Mouse (Mus musculus) kidney, adult 2 months (tissue): ENCODE measurements at regions not wholly inside any gene's neighbourhood (a gene's known extent, or its start where the extent isn't known, plus 50 kb on each side); places are given as distances from the start of the nearest gene placed in this dataset.

Experiments used
- DNase-seq: peaks from one replicate; pipeline ENCODE4 v3.0.0; 2021
- H3K27ac ChIP-seq: fragments of 200-500 bp; 2 replicates; pipeline ENCODE4 v1.5.1; 2012; ENCODE audit warnings: low read depth, low read length, control low read depth, inconsistent platforms; ENCODE audit not compliant: insufficient read depth
- H3K27me3 ChIP-seq: fragments of 200-500 bp; replicated peaks from 2 replicates; pipeline ENCODE4 v1.6.1; 2012; ENCODE audit warnings: mild to moderate bottlenecking, moderate library complexity, low read length, inconsistent platforms; ENCODE audit not compliant: control insufficient read depth, insufficient read depth
- H3K36me3 ChIP-seq: fragments of 200-500 bp; 2 replicates; pipeline ENCODE4 v1.6.1; 2012; ENCODE audit warnings: mild to moderate bottlenecking, moderate library complexity, low read length, inconsistent platforms; ENCODE audit not compliant: control insufficient read depth, insufficient read depth
- H3K4me1 ChIP-seq: fragments of 200-500 bp; 2 replicates; pipeline ENCODE4 v1.6.1; 2011; ENCODE audit warnings: low read length; ENCODE audit not compliant: control insufficient read depth, insufficient read depth
- H3K4me3 ChIP-seq: fragments of 200-500 bp; 2 replicates; pipeline ENCODE4 v1.5.1; 2011; ENCODE audit warnings: mild to moderate bottlenecking, low read depth, low read length, control low read depth; ENCODE audit not compliant: insufficient read depth
- CTCF ChIP-seq: fragments of 200-500 bp; conservative IDR thresholded peaks from 2 replicates; pipeline ENCODE4 v1.5.1; 2011; ENCODE audit warnings: low read depth, mild to moderate bottlenecking, control low read depth, low read length, moderate library complexity, mixed read lengths; ENCODE audit not compliant: insufficient read depth, insufficient read length
- POLR2A ChIP-seq: fragments of 200-500 bp; IDR thresholded peaks from one replicate; pipeline ENCODE4 v1.6.1; 2011; ENCODE audit warnings: low read depth, low read length, control low read depth
- WGBS: fragments of 180-500 bp; shearing (Covaris S2); methylation state at CpG from one replicate; pipeline ENCODE4 v1.1.7; 2018; 5-methylcytosine and 5-hydroxymethylcytosine counted together

DNA sequence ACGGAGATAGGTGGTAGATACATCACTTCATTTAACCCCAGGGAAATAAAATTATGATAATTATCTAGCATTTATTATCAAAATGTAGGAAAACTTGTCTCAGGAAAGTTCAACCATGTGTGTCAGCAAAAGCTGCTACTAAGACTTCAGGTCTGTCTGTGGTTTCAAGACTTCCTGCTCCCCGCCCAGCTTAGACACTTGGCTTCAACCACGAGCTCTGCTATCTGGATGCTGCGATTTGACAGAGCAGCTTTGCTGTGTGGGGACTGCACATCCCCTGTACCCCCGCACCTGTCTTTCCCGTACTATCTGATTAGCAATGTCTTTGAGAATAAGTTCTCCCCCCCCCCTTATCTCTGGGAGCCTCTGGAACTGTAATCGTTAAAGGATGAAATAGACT is 176.0 kb upstream of the Gk2 start:
- TF ChIP-seq POLR2A (no peak), CTCF (no peak)
- 82% methylated on average over 7 of the region's 7 CpGs for WGBS
- no peak for DNase-seq

DNA sequence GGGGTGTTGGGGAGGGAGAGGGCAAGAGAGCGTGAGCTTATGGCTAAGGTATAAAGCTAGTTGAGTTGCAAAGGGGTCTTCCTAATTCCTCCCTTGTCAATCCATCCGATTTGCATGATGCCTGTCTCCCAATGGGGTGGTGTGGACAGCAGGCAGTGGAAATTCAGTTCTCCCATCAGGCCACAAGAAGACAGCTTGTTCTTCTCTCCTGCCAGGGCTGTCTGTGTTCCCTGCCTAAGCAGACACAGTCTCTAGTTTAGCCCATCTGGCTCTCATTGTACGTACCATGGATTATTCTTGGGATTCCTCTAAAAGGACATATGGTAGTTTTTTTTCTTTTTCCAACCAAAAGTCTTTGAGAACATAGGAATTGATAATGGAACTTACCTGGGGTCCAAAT is 168.4 kb upstream of the Gk2 start:
- TF ChIP-seq CTCF: no peak
- TF ChIP-seq POLR2A: no peak
- H3K4me3 ChIP-seq: no peak overlapping the region
- no peaks in the 10 kb centered on the region for H3K4me1 ChIP-seq
- no peaks in the 10 kb centered on the region for H3K27me3 ChIP-seq
- DNase-seq: no peak
- H3K36me3 ChIP-seq: no peaks in the 10 kb centered on the region
- H3K27ac ChIP-seq: no peak overlapping the region
- 94% methylated on average over 3 of the region's 3 CpGs for WGBS

More for the DNA sequence above, 176.0 kb upstream of the Gk2 start:
- H3K36me3 ChIP-seq: no peaks in the 10 kb centered on the region
- H3K4me3 ChIP-seq: no peak overlapping the region
- no peaks in the 10 kb centered on the region for H3K4me1 ChIP-seq
- no peaks in the 10 kb centered on the region for H3K27me3 ChIP-seq
- no peak overlapping the region for H3K27ac ChIP-seq

DNA sequence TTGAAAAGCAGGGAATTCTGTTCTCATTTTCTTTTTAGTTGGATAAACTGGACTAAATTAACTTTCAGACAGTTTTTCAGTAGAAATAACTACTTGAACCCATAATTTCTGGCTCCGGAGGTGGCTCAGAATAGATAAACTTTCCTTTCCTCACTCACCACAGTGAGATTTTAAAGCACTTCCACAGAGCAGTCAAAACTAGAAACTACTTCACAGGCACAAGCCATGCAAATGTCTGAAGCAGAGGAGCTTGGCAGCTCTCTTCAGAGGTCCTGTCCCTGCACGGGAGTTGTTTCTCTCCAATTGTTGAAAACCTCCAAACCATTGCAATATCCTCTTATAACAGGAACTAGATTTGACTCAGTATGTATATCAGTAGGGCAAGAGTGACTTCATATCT is 163.1 kb upstream of the Gk2 start:
- 79% methylated on average over 2 of the region's 2 CpGs for WGBS
- Histone ChIP-seq H3K27me3 (no peaks in the 10 kb centered on the region), H3K27ac (no peak overlapping the region), H3K36me3 (no peaks in the 10 kb centered on the region), H3K4me3 (no peak overlapping the region), H3K4me1 (no peaks in the 10 kb centered on the region)
- no peak for DNase-seq
- TF ChIP-seq POLR2A (no peak), CTCF (no peak)

DNA sequence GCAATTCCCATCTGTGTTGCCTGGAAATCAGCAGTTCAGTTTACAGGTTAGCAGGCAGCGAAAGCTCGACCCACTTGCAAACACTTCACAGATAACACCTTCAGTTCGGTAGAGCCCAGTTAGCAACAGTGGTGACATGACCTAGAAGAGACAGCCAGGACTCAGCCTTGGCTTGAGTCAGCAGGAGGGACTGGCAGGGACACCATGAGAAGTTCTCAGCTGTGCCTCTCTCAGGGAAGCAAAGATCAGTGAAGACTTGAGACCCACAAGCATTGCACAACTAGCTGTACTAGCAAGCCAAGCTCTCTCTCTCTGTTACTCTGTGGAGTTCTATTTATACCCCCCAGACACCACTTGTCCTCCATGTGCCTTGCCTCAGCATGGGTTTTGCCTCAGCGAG is 161.6 kb upstream of the Gk2 start:
- Histone ChIP-seq H3K36me3 (no peaks in the 10 kb centered on the region), H3K4me3 (no peak overlapping the region), H3K27me3 (no peaks in the 10 kb centered on the region), H3K4me1 (no peaks in the 10 kb centered on the region), H3K27ac (no peak overlapping the region)
- DNase-seq: no peak
- WGBS: 88% methylated on average over 4 of the region's 4 CpGs
- TF ChIP-seq POLR2A: no peak
- TF ChIP-seq CTCF: no peak

DNA sequence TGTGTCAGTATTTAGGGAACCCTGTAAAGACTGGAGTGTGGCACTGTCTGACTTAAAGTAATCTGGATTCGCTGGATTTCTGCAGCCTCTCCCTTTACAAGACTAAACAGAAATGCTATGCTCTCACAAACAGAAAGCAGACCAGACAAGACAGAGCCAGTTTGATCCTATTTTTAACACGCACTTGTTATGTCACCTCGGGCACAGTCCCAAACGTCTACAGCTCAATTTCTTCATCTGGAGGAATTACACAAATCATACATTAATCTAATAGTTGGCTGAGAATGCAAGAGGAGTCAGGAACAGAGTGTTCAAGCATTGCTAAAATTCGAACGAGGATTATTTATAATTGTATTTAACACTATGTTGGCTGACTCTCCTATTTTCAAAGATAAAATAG is 145.4 kb upstream of the Gk2 start:
- H3K36me3 ChIP-seq: no peaks in the 10 kb centered on the region
- H3K4me3 ChIP-seq: no peak overlapping the region
- H3K27ac ChIP-seq: no peak overlapping the region
- 48% methylated on average over 6 of the region's 6 CpGs for WGBS
- no peaks in the 10 kb centered on the region for H3K4me1 ChIP-seq
- TF ChIP-seq CTCF: no peak
- TF ChIP-seq POLR2A: no peak
- no peak for DNase-seq
- H3K27me3 ChIP-seq: no peaks in the 10 kb centered on the region

DNA sequence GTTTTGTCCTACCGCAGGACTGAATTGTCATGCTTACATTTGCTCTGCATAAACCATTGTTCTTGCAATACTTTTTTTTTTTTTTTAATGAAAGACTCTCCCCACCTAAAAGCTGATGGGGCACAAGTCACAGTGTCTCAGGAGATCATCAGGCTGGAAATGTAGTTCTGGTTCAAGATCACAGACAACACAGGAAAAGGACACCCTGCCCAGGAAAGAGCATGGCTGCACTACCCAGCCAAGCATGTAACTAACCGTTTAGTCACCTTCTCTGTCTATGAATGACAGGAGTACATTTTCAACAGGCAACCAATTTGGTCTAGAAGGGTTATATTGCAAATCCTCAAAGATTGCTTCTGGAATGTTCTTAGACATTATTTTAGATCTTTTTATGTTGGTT is 144.6 kb upstream of the Gk2 start:
- Histone ChIP-seq H3K36me3 (no peaks in the 10 kb centered on the region), H3K4me1 (no peaks in the 10 kb centered on the region), H3K27ac (no peak overlapping the region), H3K27me3 (no peaks in the 10 kb centered on the region), H3K4me3 (no peak overlapping the region)
- DNase-seq: no peak
- TF ChIP-seq CTCF (no peak), POLR2A (no peak)
- 37% methylated on average over 2 of the region's 2 CpGs for WGBS

DNA sequence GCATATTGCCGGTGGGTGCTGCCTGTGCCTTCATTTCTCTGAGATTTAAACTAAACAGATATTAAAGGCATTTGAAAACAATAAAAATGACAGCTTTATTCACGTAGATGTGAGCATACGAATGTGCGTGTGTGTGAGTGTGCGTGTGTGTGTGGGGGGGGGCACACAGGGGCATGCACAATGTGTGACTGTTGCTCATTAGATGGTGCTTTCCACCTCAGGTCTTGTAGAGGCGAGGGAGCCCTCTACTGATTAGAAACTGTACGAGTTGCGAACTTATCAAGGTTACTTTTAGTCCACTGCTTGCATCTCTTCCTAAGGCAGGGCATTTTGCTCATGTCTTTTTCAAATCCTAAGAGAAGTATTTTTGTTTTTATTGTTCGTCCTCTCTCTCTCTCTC is 141.9 kb upstream of the Gk2 start:
- no peak for TF ChIP-seq POLR2A
- TF ChIP-seq CTCF: no peak
- WGBS: 84% methylated on average over 9 of the region's 9 CpGs
- H3K27ac ChIP-seq: no peak overlapping the region

DNA sequence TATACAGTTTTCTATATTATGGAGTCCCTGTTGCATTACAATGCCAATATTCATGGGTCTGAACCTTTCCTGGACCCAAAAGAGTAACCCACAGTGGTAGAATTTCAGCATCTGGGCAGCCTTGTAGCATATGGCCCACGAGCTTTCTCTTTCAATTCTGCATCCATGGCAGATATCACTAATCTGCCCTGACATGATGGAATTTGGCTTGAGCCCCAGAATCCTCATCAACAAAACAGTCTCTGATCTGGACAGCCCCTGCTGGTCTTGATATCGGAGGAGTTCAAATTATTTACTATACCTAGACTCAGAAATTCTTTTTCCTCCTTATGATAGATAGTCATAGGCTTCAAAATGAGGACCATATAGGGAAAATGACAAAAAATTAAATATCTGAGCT is 139.1 kb upstream of the Gk2 start:
- 84% methylated on average over 2 of the region's 2 CpGs for WGBS
- Histone ChIP-seq H3K27ac (no peak overlapping the region), H3K4me3 (no peak overlapping the region), H3K36me3 (no peaks in the 10 kb centered on the region), H3K4me1 (no peaks in the 10 kb centered on the region), H3K27me3 (no peaks in the 10 kb centered on the region)
- no peak for DNase-seq
- TF ChIP-seq POLR2A: no peak
- TF ChIP-seq CTCF: no peak

More for the DNA sequence above, 141.9 kb upstream of the Gk2 start:
- Histone ChIP-seq H3K27me3 (no peaks in the 10 kb centered on the region), H3K4me3 (no peak overlapping the region), H3K36me3 (no peaks in the 10 kb centered on the region), H3K4me1 (no peaks in the 10 kb centered on the region)
- no peak for DNase-seq
